Mouse (Mus musculus): ENCODE measurements at regions not wholly inside any gene's neighbourhood (a gene's known extent, or its start where the extent isn't known, plus 50 kb on each side); places are given as distances from the start of the nearest gene placed in this dataset.
A peak's percentile ranks its signal among the peaks of the same experiment; 100 is the strongest.

GRCm38 (mm10) chr1:186407656-186408055, 290.5 kb upstream of the Lyplal1 start:
- H3K9me3 ChIP-seq (ENCODE audit: low read length) = no peaks in the 10 kb centered on the region
- H3K36me3 ChIP-seq (ENCODE audit: insufficient read depth, low read length) = no peaks in the 10 kb centered on the region
- H3K27me3 ChIP-seq (ENCODE audit: insufficient read depth, low read length) = no peaks in the 10 kb centered on the region
- H3K4me3 ChIP-seq (replicated peaks; ENCODE audit: low read length) = no peak overlapping the region
- TF ChIP-seq NANOG (IDR thresholded peaks at IDR 0.05; ENCODE audit: borderline replicate concordance, low read length) = no peak
- TF ChIP-seq CTCF (conservative IDR thresholded peaks at IDR 0.05; ENCODE audit: low read length) = no peak
- TF ChIP-seq POU5F1 (IDR thresholded peaks at IDR 0.05; ENCODE audit: borderline replicate concordance, low read length) = no peak
- no peaks in the 10 kb centered on the region for H3K4me1 ChIP-seq (replicated peaks; ENCODE audit: low read depth, low read length)

GRCm38 (mm10) chr1:186405693-186406092, 288.6 kb upstream of the Lyplal1 start:
- TF ChIP-seq CTCF (conservative IDR thresholded peaks at IDR 0.05; ENCODE audit: low read length) (no peak), NANOG (IDR thresholded peaks at IDR 0.05; ENCODE audit: borderline replicate concordance, low read length) (no peak), POU5F1 (IDR thresholded peaks at IDR 0.05; ENCODE audit: borderline replicate concordance, low read length) (no peak)
- Histone ChIP-seq H3K4me3 (replicated peaks; ENCODE audit: low read length) (no peak overlapping the region), H3K9me3 (ENCODE audit: low read length) (no peaks in the 10 kb centered on the region), H3K4me1 (replicated peaks; ENCODE audit: low read depth, low read length) (no peaks in the 10 kb centered on the region), H3K36me3 (ENCODE audit: insufficient read depth, low read length) (no peaks in the 10 kb centered on the region), H3K27me3 (ENCODE audit: insufficient read depth, low read length) (no peaks in the 10 kb centered on the region)

- no peaks in the 10 kb centered on the region for H3K36me3 ChIP-seq (ENCODE audit: insufficient read depth, low read length)
- H3K27me3 ChIP-seq (ENCODE audit: insufficient read depth, low read length) = no peaks in the 10 kb centered on the region
- no peak overlapping the region for H3K4me3 ChIP-seq (replicated peaks; ENCODE audit: low read length)
- TF ChIP-seq NANOG (IDR thresholded peaks at IDR 0.05; ENCODE audit: borderline replicate concordance, low read length) (no peak), CTCF (conservative IDR thresholded peaks at IDR 0.05; ENCODE audit: low read length) (no peak), POU5F1 (IDR thresholded peaks at IDR 0.05; ENCODE audit: borderline replicate concordance, low read length) (no peak)
- H3K4me1 ChIP-seq (replicated peaks; ENCODE audit: low read depth, low read length) = no peaks in the 10 kb centered on the region
- H3K9me3 ChIP-seq (ENCODE audit: low read length) = no peaks in the 10 kb centered on the region
These were observed 282.7 kb upstream of the Lyplal1 start for GRCm38 (mm10) chr1:186399762-186400161.

GRCm38 (mm10) chr1:186393005-186393404, 275.9 kb upstream of the Lyplal1 start:
- H3K27me3 ChIP-seq (ENCODE audit: insufficient read depth, low read length) = no peaks in the 10 kb centered on the region
- H3K9me3 ChIP-seq (ENCODE audit: low read length) = no peaks in the 10 kb centered on the region
- H3K4me1 ChIP-seq (replicated peaks; ENCODE audit: low read depth, low read length) = no peaks in the 10 kb centered on the region
- no peak overlapping the region for H3K4me3 ChIP-seq (replicated peaks; ENCODE audit: low read length)
- no peaks in the 10 kb centered on the region for H3K36me3 ChIP-seq (ENCODE audit: insufficient read depth, low read length)
- TF ChIP-seq NANOG (IDR thresholded peaks at IDR 0.05; ENCODE audit: borderline replicate concordance, low read length) (no peak), POU5F1 (IDR thresholded peaks at IDR 0.05; ENCODE audit: borderline replicate concordance, low read length) (no peak), CTCF (conservative IDR thresholded peaks at IDR 0.05; ENCODE audit: low read length) (0 out of 2 replicates have a peak, but pooled peaks have one; percentile 7)

GRCm38 (mm10) chr1:186384440-186384839, 267.3 kb upstream of the Lyplal1 start:
- Histone ChIP-seq H3K4me3 (replicated peaks; ENCODE audit: low read length) (no peak overlapping the region), H3K4me1 (replicated peaks; ENCODE audit: low read depth, low read length) (peaks cover 6% of the 10 kb centered on the region), H3K9me3 (ENCODE audit: low read length) (no peaks in the 10 kb centered on the region), H3K36me3 (ENCODE audit: insufficient read depth, low read length) (no peaks in the 10 kb centered on the region), H3K27me3 (ENCODE audit: insufficient read depth, low read length) (no peaks in the 10 kb centered on the region)
- no peak for TF ChIP-seq POU5F1 (IDR thresholded peaks at IDR 0.05; ENCODE audit: borderline replicate concordance, low read length)
- TF ChIP-seq CTCF (conservative IDR thresholded peaks at IDR 0.05; ENCODE audit: low read length) = no peak
- no peak for TF ChIP-seq NANOG (IDR thresholded peaks at IDR 0.05; ENCODE audit: borderline replicate concordance, low read length)

- Histone ChIP-seq H3K4me1 (replicated peaks; ENCODE audit: low read depth, low read length) (peaks cover 6% of the 10 kb centered on the region), H3K36me3 (ENCODE audit: insufficient read depth, low read length) (no peaks in the 10 kb centered on the region), H3K9me3 (ENCODE audit: low read length) (no peaks in the 10 kb centered on the region), H3K4me3 (replicated peaks; ENCODE audit: low read length) (no peak overlapping the region), H3K27me3 (ENCODE audit: insufficient read depth, low read length) (no peaks in the 10 kb centered on the region)
- TF ChIP-seq CTCF (conservative IDR thresholded peaks at IDR 0.05; ENCODE audit: low read length) = peak; percentile 58
- no peak for TF ChIP-seq NANOG (IDR thresholded peaks at IDR 0.05; ENCODE audit: borderline replicate concordance, low read length)
These were observed 266.3 kb upstream of the Lyplal1 start for GRCm38 (mm10) chr1:186383453-186383852.

- no peak overlapping the region for H3K4me3 ChIP-seq (replicated peaks; ENCODE audit: low read length)
- no peaks in the 10 kb centered on the region for H3K27me3 ChIP-seq (ENCODE audit: insufficient read depth, low read length)
- H3K4me1 ChIP-seq (replicated peaks; ENCODE audit: low read depth, low read length) = peaks cover 6% of the 10 kb centered on the region
- no peaks in the 10 kb centered on the region for H3K36me3 ChIP-seq (ENCODE audit: insufficient read depth, low read length)
- TF ChIP-seq NANOG (IDR thresholded peaks at IDR 0.05; ENCODE audit: borderline replicate concordance, low read length) (no peak), POU5F1 (IDR thresholded peaks at IDR 0.05; ENCODE audit: borderline replicate concordance, low read length) (no peak), CTCF (conservative IDR thresholded peaks at IDR 0.05; ENCODE audit: low read length) (no peak)
- H3K9me3 ChIP-seq (ENCODE audit: low read length) = no peaks in the 10 kb centered on the region
These were observed 265.9 kb upstream of the Lyplal1 start for GRCm38 (mm10) chr1:186383006-186383405.

GRCm38 (mm10) chr1:186379938-186380847, 263.1 kb upstream of the Lyplal1 start:
- H3K36me3 ChIP-seq (ENCODE audit: insufficient read depth, low read length) = no peaks in the 10 kb centered on the region
- H3K27me3 ChIP-seq (ENCODE audit: insufficient read depth, low read length) = no peaks in the 10 kb centered on the region
- H3K4me3 ChIP-seq (replicated peaks; ENCODE audit: low read length) = no peak overlapping the region
- no peaks in the 10 kb centered on the region for H3K4me1 ChIP-seq (replicated peaks; ENCODE audit: low read depth, low read length)
- TF ChIP-seq POU5F1 (IDR thresholded peaks at IDR 0.05; ENCODE audit: borderline replicate concordance, low read length) (no peak), NANOG (IDR thresholded peaks at IDR 0.05; ENCODE audit: borderline replicate concordance, low read length) (no peak), CTCF (conservative IDR thresholded peaks at IDR 0.05; ENCODE audit: low read length) (no peak)
- no peaks in the 10 kb centered on the region for H3K9me3 ChIP-seq (ENCODE audit: low read length)
